Mouse (Mus musculus) kidney, adult 2 months (tissue): ENCODE data around the gene Ap1m2. TPM values are rescaled to one million over a fixed set of nuclear protein-coding genes. Genes with fewer than 3 reads are reported as not detected.
"Not testable (repeated sequence)": the region's sequence is repeated elsewhere in the genome, so short reads cannot be mapped to it uniquely, and the experiment has no call there.

Experiments
- DNase-seq: peaks from one replicate; pipeline ENCODE4 v3.0.0; 2021
- H3K27ac ChIP-seq: fragments of 200-500 bp; 2 replicates; pipeline ENCODE4 v1.5.1; 2012; ENCODE audit warnings: low read depth, low read length, control low read depth, inconsistent platforms; ENCODE audit not compliant: insufficient read depth
- H3K27me3 ChIP-seq: fragments of 200-500 bp; replicated peaks from 2 replicates; pipeline ENCODE4 v1.6.1; 2012; ENCODE audit warnings: mild to moderate bottlenecking, moderate library complexity, low read length, inconsistent platforms; ENCODE audit not compliant: control insufficient read depth, insufficient read depth
- H3K36me3 ChIP-seq: fragments of 200-500 bp; 2 replicates; pipeline ENCODE4 v1.6.1; 2012; ENCODE audit warnings: mild to moderate bottlenecking, moderate library complexity, low read length, inconsistent platforms; ENCODE audit not compliant: control insufficient read depth, insufficient read depth
- H3K4me1 ChIP-seq: fragments of 200-500 bp; 2 replicates; pipeline ENCODE4 v1.6.1; 2011; ENCODE audit warnings: low read length; ENCODE audit not compliant: control insufficient read depth, insufficient read depth
- H3K4me3 ChIP-seq: fragments of 200-500 bp; 2 replicates; pipeline ENCODE4 v1.5.1; 2011; ENCODE audit warnings: mild to moderate bottlenecking, low read depth, low read length, control low read depth; ENCODE audit not compliant: insufficient read depth
- CTCF ChIP-seq: fragments of 200-500 bp; conservative IDR thresholded peaks from 2 replicates; pipeline ENCODE4 v1.5.1; 2011; ENCODE audit warnings: low read depth, mild to moderate bottlenecking, control low read depth, low read length, moderate library complexity, mixed read lengths; ENCODE audit not compliant: insufficient read depth, insufficient read length
- POLR2A ChIP-seq: fragments of 200-500 bp; IDR thresholded peaks from one replicate; pipeline ENCODE4 v1.6.1; 2011; ENCODE audit warnings: low read depth, low read length, control low read depth
- WGBS: fragments of 180-500 bp; shearing (Covaris S2); methylation state at CpG from one replicate; pipeline ENCODE4 v1.1.7; 2018; 5-methylcytosine and 5-hydroxymethylcytosine counted together
- polyA plus RNA-seq: library from polyadenylated mRNA; depleted of rRNA; stranded (reverse); fragments of >200 nt; gene quantifications from 2 replicates; pipeline ENCODE4 v1.2.3, GENCODE M21; 2012

Gene Ap1m2
- polyA plus RNA-seq, 1 experiment = 30.6 TPM

DNA sequence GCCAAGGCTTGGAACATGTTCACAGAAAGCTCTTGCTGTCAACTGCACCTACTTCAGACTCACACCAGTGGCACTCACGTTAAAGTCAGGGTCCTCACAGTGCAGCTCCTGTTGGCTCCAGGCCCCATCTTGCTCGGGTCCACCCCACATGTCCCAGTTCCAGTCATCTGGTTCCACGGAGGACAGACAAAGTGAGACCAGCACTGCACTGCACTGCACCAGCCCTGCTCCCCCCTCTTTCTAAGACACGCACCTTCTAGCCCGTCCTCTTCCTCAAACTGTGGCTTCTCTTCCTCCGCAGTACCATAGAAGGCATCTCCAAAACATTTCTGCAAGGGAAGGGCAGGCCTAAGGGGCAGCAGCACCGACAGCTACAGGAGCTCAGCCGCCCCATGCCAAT, 35.8 kb downstream of the Ap1m2 start:
- no peaks in the 10 kb centered on the region for H3K27me3 ChIP-seq
- H3K4me3 ChIP-seq = no peak overlapping the region
- 0 out of 2 replicates have a peak, but pooled peaks cover 3% of the 10 kb centered on the region for H3K36me3 ChIP-seq
- no peak for TF ChIP-seq CTCF
- no peak for TF ChIP-seq POLR2A
- H3K4me1 ChIP-seq = no peaks in the 10 kb centered on the region
- H3K27ac ChIP-seq = no peak overlapping the region
- DNase-seq = no peak
- 80% methylated on average over 8 of the region's 8 CpGs for WGBS

- no peak overlapping the region for H3K4me3 ChIP-seq
- H3K36me3 ChIP-seq = 0 out of 2 replicates have a peak, but pooled peaks cover 3% of the 10 kb centered on the region
- DNase-seq = no peak
- H3K27me3 ChIP-seq = no peaks in the 10 kb centered on the region
- no peak for TF ChIP-seq POLR2A
- no peak for TF ChIP-seq CTCF
- WGBS = 84% methylated on average over 12 of the region's 12 CpGs
- H3K4me1 ChIP-seq = no peaks in the 10 kb centered on the region
- no peak overlapping the region for H3K27ac ChIP-seq
These were observed 36.4 kb downstream of the Ap1m2 start for GRCm38 (mm10) chr9:21275727-21276126.

DNA sequence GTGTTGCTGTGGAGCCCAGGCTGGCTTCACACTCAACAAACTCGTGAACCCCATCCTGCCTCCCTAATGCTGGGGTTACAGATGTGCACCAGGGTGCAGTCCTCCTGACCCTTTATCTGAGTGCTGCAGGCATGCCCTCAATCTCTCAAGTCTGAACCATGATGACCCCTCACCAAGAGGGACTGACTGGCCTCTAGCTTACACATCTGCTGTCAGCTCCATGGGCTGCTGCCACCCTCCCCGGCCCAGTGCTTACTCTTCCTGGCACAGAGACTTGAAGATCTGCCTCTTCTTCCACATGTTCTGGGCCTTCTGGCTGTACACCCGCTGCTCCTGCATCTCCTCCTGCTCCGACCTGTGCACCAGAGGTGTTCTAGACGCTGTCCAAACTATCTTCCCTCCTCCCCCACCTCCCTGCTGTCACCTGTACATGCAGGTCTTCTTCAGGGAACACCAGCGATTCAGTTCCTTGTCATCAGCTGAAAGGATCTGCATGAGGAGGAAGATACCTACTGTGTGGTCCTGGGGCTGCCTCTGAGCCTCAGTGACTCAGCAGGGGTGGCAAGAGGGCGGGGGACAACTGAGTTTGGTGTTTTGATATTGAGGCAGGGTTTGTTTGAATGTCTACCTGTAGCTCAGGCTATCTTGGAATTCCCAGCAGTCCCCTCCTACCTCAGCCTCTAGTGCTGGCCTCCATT, 37.0 kb downstream of the Ap1m2 start:
- H3K27me3 ChIP-seq = no peaks in the 10 kb centered on the region
- 79% methylated on average over 7 of the region's 7 CpGs for WGBS
- no peak overlapping the region for H3K4me3 ChIP-seq
- no peak for DNase-seq
- no peak for TF ChIP-seq POLR2A
- TF ChIP-seq CTCF = no peak
- H3K36me3 ChIP-seq = peaks cover 4% of the 10 kb centered on the region; the same call in 1 of the 2 replicates
- no peaks in the 10 kb centered on the region for H3K4me1 ChIP-seq
- H3K27ac ChIP-seq = no peak overlapping the region

DNA sequence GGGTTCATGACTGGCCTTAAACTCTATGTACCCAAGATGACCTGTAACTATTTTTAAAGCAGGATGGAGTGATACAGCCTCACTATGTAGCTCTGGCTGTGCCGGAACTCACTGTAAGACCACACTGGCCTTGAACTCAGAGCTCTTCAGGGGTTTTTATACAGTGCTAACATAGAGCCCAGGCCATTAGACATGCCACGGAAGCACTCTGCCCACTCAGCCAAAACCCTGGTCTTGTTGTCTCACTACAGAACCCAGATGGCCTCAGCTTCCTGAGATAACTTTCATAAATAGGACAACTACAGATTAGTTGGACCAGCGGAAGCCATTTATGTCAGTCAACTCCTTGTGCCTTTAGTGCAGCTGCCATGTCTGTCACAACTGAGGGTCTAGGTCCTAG, 37.8 kb downstream of the Ap1m2 start:
- TF ChIP-seq POLR2A = no peak
- TF ChIP-seq CTCF = no peak
- H3K27me3 ChIP-seq = no peaks in the 10 kb centered on the region
- 81% methylated on average over 3 of the region's 3 CpGs for WGBS
- H3K4me3 ChIP-seq = no peak overlapping the region
- H3K27ac ChIP-seq = no peak overlapping the region
- peaks cover 5% of the 10 kb centered on the region for H3K36me3 ChIP-seq
- no peaks in the 10 kb centered on the region for H3K4me1 ChIP-seq
- DNase-seq = no peak

- TF ChIP-seq CTCF = no peak
- no peak for TF ChIP-seq POLR2A
- no peak overlapping the region for H3K27ac ChIP-seq
- DNase-seq = peak; percentile 40
- peaks cover 6% of the 10 kb centered on the region for H3K36me3 ChIP-seq
- WGBS = 75% methylated on average over 7 of the region's 7 CpGs
- H3K4me3 ChIP-seq = no peak overlapping the region
- H3K27me3 ChIP-seq = no peaks in the 10 kb centered on the region
- no peaks in the 10 kb centered on the region for H3K4me1 ChIP-seq
These were observed 38.5 kb downstream of the Ap1m2 start for GRCm38 (mm10) chr9:21273520-21274228.

DNA sequence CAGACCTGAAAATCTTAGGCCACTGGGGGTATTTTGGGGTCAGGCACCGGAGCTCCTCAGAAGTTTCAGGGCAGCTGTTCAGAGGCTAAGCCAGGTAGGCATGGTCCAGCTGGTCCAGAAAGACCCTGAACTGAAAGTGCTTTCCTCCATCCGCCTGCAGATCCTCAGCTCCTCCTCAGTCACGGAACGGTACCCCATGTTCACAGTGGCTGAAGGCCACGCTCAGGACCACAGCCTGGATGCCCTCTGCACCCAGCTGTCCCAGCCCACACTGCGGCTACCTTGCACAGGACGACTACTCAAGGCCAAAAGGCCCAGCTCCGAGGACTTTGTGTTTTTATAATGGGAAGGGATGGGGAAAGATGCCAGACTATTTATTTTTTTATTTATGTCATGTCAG, 39.0 kb downstream of the Ap1m2 start:
- no peak for TF ChIP-seq POLR2A
- no peak for TF ChIP-seq CTCF
- Histone ChIP-seq H3K4me3 (no peak overlapping the region), H3K27me3 (no peaks in the 10 kb centered on the region), H3K36me3 (peaks cover 8% of the 10 kb centered on the region), H3K4me1 (no peaks in the 10 kb centered on the region), H3K27ac (no peak overlapping the region)
- no peak for DNase-seq
- 70% methylated on average over 8 of the region's 8 CpGs for WGBS

GRCm38 (mm10) chr9:21272391-21272790, 39.7 kb downstream of the Ap1m2 start:
- H3K4me3 ChIP-seq = no peak overlapping the region
- no peak for TF ChIP-seq POLR2A
- no peak for TF ChIP-seq CTCF
- H3K4me1 ChIP-seq = no peaks in the 10 kb centered on the region
- WGBS = 90% methylated on average over 9 of the region's 9 CpGs
- peaks cover 8% of the 10 kb centered on the region for H3K36me3 ChIP-seq
- no peak for DNase-seq
- H3K27me3 ChIP-seq = no peaks in the 10 kb centered on the region
- no peak overlapping the region for H3K27ac ChIP-seq

- H3K27me3 ChIP-seq, H3K4me1 ChIP-seq, DNase-seq, H3K4me3 ChIP-seq, H3K27ac ChIP-seq, H3K36me3 ChIP-seq: not testable (repeated sequence)
- 66% methylated on average over 5 of the region's 5 CpGs for WGBS
These were observed 42.5 kb downstream of the Ap1m2 start for GRCm38 (mm10) chr9:21269590-21269989.
